Mouse (Mus musculus) hindbrain, embryonic 16.5 days (tissue): ENCODE data around the gene Rapsn. TPM values are rescaled to one million over a fixed set of nuclear protein-coding genes. Genes with fewer than 3 reads are reported as not detected.

Experiments used
- ATAC-seq: fragments of 200-750 bp; cut with Nextera tagmentation; 2 replicates; pipeline ENCODE4 v1.8.0; 2017; ENCODE audit warnings: moderate TSS enrichment, moderate library complexity
- H3K27ac ChIP-seq: fragments of 300-500 bp; sonication (generic); 2 replicates; pipeline ENCODE4 v1.5.1; 2014; ENCODE audit warnings: low read depth, mild to moderate bottlenecking, control low read depth, low read length, moderate library complexity
- H3K27me3 ChIP-seq: fragments of 300-500 bp; sonication (generic); replicated peaks from 2 replicates; pipeline ENCODE4 v1.6.1; 2014; ENCODE audit warnings: low read length; ENCODE audit not compliant: control insufficient read depth, insufficient read depth
- H3K36me3 ChIP-seq: fragments of 300-500 bp; sonication (generic); 2 replicates; pipeline ENCODE4 v1.6.1; 2014; ENCODE audit warnings: mild to moderate bottlenecking, low read length, moderate library complexity, mixed read lengths; ENCODE audit not compliant: control insufficient read depth, insufficient read depth
- H3K4me1 ChIP-seq: fragments of 300-500 bp; sonication (generic); 2 replicates; pipeline ENCODE4 v1.6.1; 2014; ENCODE audit warnings: low read depth, low read length; ENCODE audit not compliant: control insufficient read depth, insufficient read depth
- H3K4me2 ChIP-seq: fragments of 300-500 bp; sonication (generic); 2 replicates; pipeline ENCODE4 v1.6.1; 2014; ENCODE audit warnings: mild to moderate bottlenecking, low read length, control low read depth, moderate library complexity
- H3K4me3 ChIP-seq: fragments of 300-500 bp; sonication (generic); 2 replicates; pipeline ENCODE4 v1.5.1; 2014; ENCODE audit warnings: mild to moderate bottlenecking, low read length, control low read depth, moderate library complexity
- H3K9ac ChIP-seq: fragments of 300-500 bp; sonication (generic); 2 replicates; pipeline ENCODE4 v1.6.1; 2014; ENCODE audit warnings: low read depth, mild to moderate bottlenecking, control low read depth, low read length, moderate library complexity
- H3K9me3 ChIP-seq: fragments of 300-500 bp; sonication (generic); 2 replicates; pipeline ENCODE4 v1.6.1; 2014; ENCODE audit warnings: mild to moderate bottlenecking, low read length, moderate library complexity; ENCODE audit not compliant: control insufficient read depth
- WGBS: fragments of 180-500 bp; shearing (Covaris S2); extraction: QIAGEN DNeasy Blood & Tissue Kit; methylation state at CpG from one replicate; pipeline ENCODE4 v1.1.7; 2014; 5-methylcytosine and 5-hydroxymethylcytosine counted together
- polyA plus RNA-seq: library from polyadenylated mRNA; unstranded; fragments of >200 nt; fragmentation: Nextera tagmentation; extraction: Ambion mirVana; gene quantifications from 2 replicates; pipeline ENCODE4 v1.2.1, GENCODE M21; 2015

Gene Rapsn
- polyA plus RNA-seq, 1 experiment from 2014 or later = 1.1 TPM

DNA sequence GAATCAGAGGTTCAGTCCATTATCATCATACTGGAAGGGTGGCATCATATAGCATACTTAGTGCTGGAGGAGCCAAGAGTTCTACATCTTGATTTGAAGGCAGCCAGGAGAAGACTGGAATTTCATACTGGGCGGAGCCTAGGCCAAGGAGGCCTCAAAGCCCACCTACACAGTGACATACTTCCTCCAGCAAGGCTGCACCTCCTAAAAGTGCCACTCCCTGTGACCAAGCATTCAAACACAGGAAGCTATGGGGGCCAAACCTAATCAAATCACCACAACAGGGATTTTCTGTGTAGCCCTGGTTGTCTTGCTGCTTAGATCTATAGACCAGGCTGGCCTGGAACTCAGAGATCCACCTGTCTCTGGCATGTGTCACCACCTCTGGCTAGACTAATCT is 11.5 kb upstream of the Rapsn start:
- Histone ChIP-seq H3K4me2 (no peak overlapping the region), H3K4me1 (no peaks in the 10 kb centered on the region; the same call in 1 of the 2 replicates), H3K9me3 (no peaks in the 10 kb centered on the region), H3K9ac (no peak overlapping the region), H3K27ac (no peak overlapping the region), H3K27me3 (no peaks in the 10 kb centered on the region), H3K4me3 (no peak overlapping the region), H3K36me3 (peaks cover 3% of the 10 kb centered on the region; the same call in 1 of the 2 replicates)
- 96% methylated on average over 1 of the region's 1 CpGs for WGBS
- no peak for ATAC-seq

- H3K4me3 ChIP-seq = no peak overlapping the region
- ATAC-seq = no peak
- no peaks in the 10 kb centered on the region for H3K36me3 ChIP-seq
- no peaks in the 10 kb centered on the region for H3K27me3 ChIP-seq
- H3K9me3 ChIP-seq = no peaks in the 10 kb centered on the region
- WGBS = 100% methylated on average over 1 of the region's 1 CpGs
- no peak overlapping the region for H3K9ac ChIP-seq
- H3K4me1 ChIP-seq = no peaks in the 10 kb centered on the region; the same call in 1 of the 2 replicates
- H3K4me2 ChIP-seq = no peak overlapping the region
- no peak overlapping the region for H3K27ac ChIP-seq
Observed at GRCm38 (mm10) chr2:91025081-91025516, 10.3 kb upstream of the Rapsn start.

- Histone ChIP-seq H3K27me3 (no peaks in the 10 kb centered on the region), H3K4me2 (no peak overlapping the region), H3K27ac (no peak overlapping the region), H3K9me3 (no peaks in the 10 kb centered on the region), H3K9ac (no peak overlapping the region), H3K4me3 (no peak overlapping the region), H3K36me3 (no peaks in the 10 kb centered on the region), H3K4me1 (no peaks in the 10 kb centered on the region; the same call in 1 of the 2 replicates)
- 83% methylated on average over 1 of the region's 1 CpGs for WGBS
- ATAC-seq = no peak
Observed at GRCm38 (mm10) chr2:91026491-91026890, 8.9 kb upstream of the Rapsn start.

GRCm38 (mm10) chr2:91027391-91028214 is 7.8 kb upstream of the Rapsn start:
- Histone ChIP-seq H3K27me3 (no peaks in the 10 kb centered on the region), H3K36me3 (no peaks in the 10 kb centered on the region), H3K4me1 (no peaks in the 10 kb centered on the region; the same call in 1 of the 2 replicates), H3K9ac (no peak overlapping the region), H3K4me2 (no peak overlapping the region), H3K27ac (no peak overlapping the region), H3K4me3 (no peak overlapping the region), H3K9me3 (no peaks in the 10 kb centered on the region)
- 78% methylated on average over 9 of the region's 9 CpGs for WGBS
- ATAC-seq = no peak

GRCm38 (mm10) chr2:91031216-91031615 is 4.2 kb upstream of the Rapsn start:
- H3K27me3 ChIP-seq = no peaks in the 10 kb centered on the region
- H3K27ac ChIP-seq = no peak overlapping the region
- no peaks in the 10 kb centered on the region for H3K36me3 ChIP-seq
- WGBS = 86% methylated on average over 4 of the region's 4 CpGs
- no peak overlapping the region for H3K4me2 ChIP-seq
- H3K9ac ChIP-seq = no peak overlapping the region
- no peaks in the 10 kb centered on the region for H3K9me3 ChIP-seq
- H3K4me1 ChIP-seq = no peaks in the 10 kb centered on the region
- ATAC-seq = no peak
- no peak overlapping the region for H3K4me3 ChIP-seq

GRCm38 (mm10) chr2:91033000-91033399 is 2.4 kb upstream of the Rapsn start:
- H3K27ac ChIP-seq = no peak overlapping the region
- no peaks in the 10 kb centered on the region for H3K36me3 ChIP-seq
- 21% methylated on average over 3 of the region's 3 CpGs for WGBS
- H3K4me2 ChIP-seq = no peak overlapping the region
- H3K9ac ChIP-seq = no peak overlapping the region
- H3K9me3 ChIP-seq = no peaks in the 10 kb centered on the region
- H3K4me1 ChIP-seq = no peaks in the 10 kb centered on the region
- no peaks in the 10 kb centered on the region for H3K27me3 ChIP-seq
- no peak for ATAC-seq
- H3K4me3 ChIP-seq = no peak overlapping the region

DNA sequence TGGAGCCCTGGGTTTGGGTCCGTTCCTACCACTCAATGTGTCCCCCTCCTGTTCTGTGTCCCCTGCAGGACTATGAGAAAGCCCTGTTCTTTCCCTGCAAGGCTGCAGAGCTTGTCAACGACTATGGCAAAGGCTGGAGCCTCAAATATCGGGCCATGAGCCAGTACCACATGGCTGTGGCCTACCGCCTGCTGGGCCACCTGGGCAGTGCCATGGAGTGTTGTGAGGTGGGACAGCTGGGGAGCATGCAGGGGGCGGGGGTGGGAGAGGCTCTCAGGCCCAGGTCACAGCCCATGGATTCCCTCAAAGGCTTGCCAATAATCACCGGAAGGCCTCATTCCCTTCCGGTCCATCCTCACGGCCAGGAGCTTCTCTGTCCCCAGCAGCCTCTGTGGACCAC is 6.4 kb downstream of the Rapsn start:
- no peak for ATAC-seq

GRCm38 (mm10) chr2:91042651-91043398 is 7.4 kb downstream of the Rapsn start:
- no peaks in the 10 kb centered on the region for H3K9me3 ChIP-seq
- WGBS = 72% methylated on average over 17 of the region's 21 CpGs
- no peaks in the 10 kb centered on the region for H3K4me1 ChIP-seq
- H3K9ac ChIP-seq = no peak overlapping the region
- H3K4me2 ChIP-seq = no peak overlapping the region
- no peak overlapping the region for H3K27ac ChIP-seq
- H3K36me3 ChIP-seq = no peaks in the 10 kb centered on the region
- H3K27me3 ChIP-seq = no peaks in the 10 kb centered on the region
- ATAC-seq = peak; percentile 44; the same call in 1 of the 2 replicates
- no peak overlapping the region for H3K4me3 ChIP-seq

More for the DNA sequence above, 6.4 kb downstream of the Rapsn start:
- Histone ChIP-seq H3K36me3 (no peaks in the 10 kb centered on the region), H3K4me1 (no peaks in the 10 kb centered on the region), H3K4me2 (no peak overlapping the region), H3K9ac (no peak overlapping the region), H3K4me3 (no peak overlapping the region), H3K9me3 (no peaks in the 10 kb centered on the region), H3K27me3 (no peaks in the 10 kb centered on the region), H3K27ac (no peak overlapping the region)
- 66% methylated on average over 8 of the region's 8 CpGs for WGBS

DNA sequence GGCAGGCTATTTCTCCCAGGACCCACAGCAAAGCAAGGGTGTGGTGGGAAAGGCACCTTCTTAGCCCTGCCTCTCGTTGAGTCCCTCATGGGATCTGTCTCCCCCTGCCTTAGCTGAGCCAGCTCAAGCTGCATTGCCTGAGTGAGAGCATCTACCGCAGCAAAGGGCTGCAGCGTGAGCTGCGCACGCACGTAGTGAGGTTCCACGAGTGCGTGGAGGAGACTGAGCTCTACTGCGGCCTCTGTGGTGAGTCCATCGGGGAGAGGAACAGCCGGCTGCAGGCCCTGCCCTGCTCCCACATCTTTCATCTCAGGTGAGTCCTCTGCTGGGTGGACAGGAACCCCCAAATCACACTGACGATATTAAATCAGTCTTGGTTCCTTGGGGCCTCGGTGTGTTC is 9.3 kb downstream of the Rapsn start:
- H3K4me3 ChIP-seq = no peak overlapping the region
- no peak overlapping the region for H3K4me2 ChIP-seq
- no peak for ATAC-seq
- WGBS = 85% methylated on average over 13 of the region's 13 CpGs
- H3K36me3 ChIP-seq = no peaks in the 10 kb centered on the region
- no peaks in the 10 kb centered on the region for H3K4me1 ChIP-seq
- H3K27ac ChIP-seq = no peak overlapping the region
- no peaks in the 10 kb centered on the region for H3K27me3 ChIP-seq
- H3K9me3 ChIP-seq = no peaks in the 10 kb centered on the region
- no peak overlapping the region for H3K9ac ChIP-seq
